Mouse (Mus musculus) embryonic facial prominence, embryonic 14.5 days (tissue): ENCODE measurements around the gene Ankrd52. TPM values are rescaled to one million over a fixed set of nuclear protein-coding genes. Genes with fewer than 3 reads are reported as not detected.

ENCODE experiments used
- ATAC-seq: fragments of 200-750 bp; cut with Nextera tagmentation; 2 replicates; pipeline ENCODE4 v1.8.0; 2017; ENCODE audit warnings: low read depth, moderate number of reproducible peaks, moderate TSS enrichment
- DNase-seq: peaks from one replicate; pipeline ENCODE4 v3.0.0-alpha.2; 2015; ENCODE audit warnings: low spot score
- H3K27ac ChIP-seq: fragments of 300-500 bp; sonication (generic); replicated peaks from 2 replicates; pipeline ENCODE4 v1.5.1; 2014; ENCODE audit warnings: low read depth, mild to moderate bottlenecking, low read length, moderate library complexity
- H3K27me3 ChIP-seq: fragments of 300-500 bp; sonication (generic); replicated peaks from 2 replicates; pipeline ENCODE4 v1.6.1; 2014; ENCODE audit warnings: low read length; ENCODE audit not compliant: control insufficient read depth, insufficient read depth
- H3K36me3 ChIP-seq: fragments of 300-500 bp; sonication (generic); 2 replicates; pipeline ENCODE4 v1.6.1; 2014; ENCODE audit warnings: low read length, mixed read lengths; ENCODE audit not compliant: control insufficient read depth, insufficient read depth
- H3K4me1 ChIP-seq: fragments of 300-500 bp; sonication (generic); 2 replicates; pipeline ENCODE4 v1.6.1; 2014; ENCODE audit warnings: antibody characterized with exemption, low read length; ENCODE audit not compliant: control insufficient read depth, insufficient read depth
- H3K4me2 ChIP-seq: fragments of 300-500 bp; sonication (generic); 2 replicates; pipeline ENCODE4 v1.6.1; 2014; ENCODE audit warnings: low read depth, mild to moderate bottlenecking, low read length, moderate library complexity, mixed read lengths
- H3K4me3 ChIP-seq: fragments of 300-500 bp; sonication (generic); 2 replicates; pipeline ENCODE4 v1.5.1; 2014; ENCODE audit warnings: low read depth, mild to moderate bottlenecking, low read length
- H3K9ac ChIP-seq: fragments of 300-500 bp; sonication (generic); 2 replicates; pipeline ENCODE4 v1.6.1; 2014; ENCODE audit warnings: low read depth, mild to moderate bottlenecking, low read length, moderate library complexity, mixed read lengths
- H3K9me3 ChIP-seq: fragments of 300-500 bp; sonication (generic); 2 replicates; pipeline ENCODE4 v1.6.1; 2016; ENCODE audit warnings: low read length; ENCODE audit not compliant: control insufficient read depth
- WGBS: fragments of 180-500 bp; shearing (Covaris S2); extraction: QIAGEN DNeasy Blood & Tissue Kit; methylation state at CpG from one replicate; pipeline ENCODE4 v1.1.7; 2014; 5-methylcytosine and 5-hydroxymethylcytosine counted together
- polyA plus RNA-seq: library from polyadenylated mRNA; unstranded; fragments of >200 nt; fragmentation: Nextera tagmentation; extraction: Ambion mirVana; gene quantifications from 2 replicates; pipeline ENCODE4 v1.2.1, GENCODE M21; 2014

Gene Ankrd52
- polyA plus RNA-seq, 1 experiment from 2014 or later: 11.9 TPM

DNA sequence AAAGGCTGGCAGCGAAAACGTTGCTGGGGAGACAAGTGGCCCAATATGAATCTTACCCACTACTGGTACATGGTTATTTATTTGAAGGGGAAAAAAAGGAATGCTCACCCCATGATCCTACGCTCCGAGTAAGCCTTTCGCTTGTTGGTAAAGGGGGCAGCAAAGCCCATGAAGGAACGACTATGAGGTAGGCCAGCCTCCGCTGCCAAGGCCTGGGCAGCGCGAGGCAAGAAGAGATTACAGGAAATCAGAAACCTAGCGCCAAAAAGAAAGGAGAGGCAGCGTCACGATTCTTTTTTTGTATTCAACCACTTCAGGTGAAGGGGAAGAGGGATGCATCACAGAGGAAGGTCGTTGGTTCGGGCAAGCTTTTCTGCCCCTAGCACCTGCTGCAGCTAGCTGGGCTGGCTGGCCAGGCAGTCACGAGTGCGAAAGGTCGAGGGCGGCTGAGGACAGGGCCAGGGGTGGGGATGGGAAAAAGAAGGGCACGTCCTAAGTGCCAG, 9.0 kb upstream of the Ankrd52 start:
- no peak for DNase-seq
- H3K9me3 ChIP-seq: no peaks in the 10 kb centered on the region
- H3K27me3 ChIP-seq: no peaks in the 10 kb centered on the region

GRCm38 (mm10) chr10:128368402-128369217, 8.3 kb upstream of the Ankrd52 start, which contains the start of gene Coq10a:
Gene Coq10a (minus strand): TSS chr10:128368997.
- H3K9ac ChIP-seq: peak within 1 kb of the TSS; percentile 68
- peak within 1 kb of the TSS; percentile 91 for H3K27ac ChIP-seq
- DNase-seq (peak; percentile 96), ATAC-seq (peak; percentile 95)
- H3K36me3 ChIP-seq: peaks cover 11% of the 10 kb centered on the region
- peaks cover 4% of the 10 kb centered on the region; the same call in 1 of the 2 replicates for H3K4me1 ChIP-seq
- H3K4me3 ChIP-seq: peak within 1 kb of the TSS; percentile 69
- no peaks in the 10 kb centered on the region for H3K27me3 ChIP-seq
- WGBS: 0% methylated on average over 52 of the region's 87 CpGs
- peak within 1 kb of the TSS; percentile 96 for H3K4me2 ChIP-seq
- H3K9me3 ChIP-seq: no peaks in the 10 kb centered on the region

More for the DNA sequence above, 9.0 kb upstream of the Ankrd52 start:
- peak overlapping the region; percentile 91 for H3K27ac ChIP-seq
- WGBS: 20% methylated on average over 18 of the region's 19 CpGs
- H3K36me3 ChIP-seq: peaks cover 18% of the 10 kb centered on the region
- H3K4me3 ChIP-seq: peak overlapping the region; percentile 69
- H3K9ac ChIP-seq: peak overlapping the region; percentile 68
- H3K4me2 ChIP-seq: peak overlapping the region; percentile 96
- peaks cover 4% of the 10 kb centered on the region; the same call in 1 of the 2 replicates for H3K4me1 ChIP-seq
- no peak for ATAC-seq

GRCm38 (mm10) chr10:128369218-128369543, 7.7 kb upstream of the Ankrd52 start:
- peaks cover 8% of the 10 kb centered on the region; the same call in 1 of the 2 replicates for H3K36me3 ChIP-seq
- peak overlapping the region; percentile 69 for H3K4me3 ChIP-seq
- no peaks in the 10 kb centered on the region for H3K9me3 ChIP-seq
- peak overlapping the region; percentile 96 for H3K4me2 ChIP-seq
- ATAC-seq: no peak
- no peaks in the 10 kb centered on the region for H3K27me3 ChIP-seq
- peaks cover 4% of the 10 kb centered on the region; the same call in 1 of the 2 replicates for H3K4me1 ChIP-seq
- DNase-seq: no peak
- H3K9ac ChIP-seq: peak overlapping the region; percentile 68
- peak overlapping the region; percentile 91 for H3K27ac ChIP-seq
- WGBS: 7% methylated on average over 9 of the region's 9 CpGs

- Histone ChIP-seq H3K4me2 (peak overlapping the region; percentile 96), H3K4me1 (peaks cover 4% of the 10 kb centered on the region; the same call in 1 of the 2 replicates), H3K9ac (peak overlapping the region; percentile 68; the same call in 1 of the 2 replicates), H3K27me3 (no peaks in the 10 kb centered on the region), H3K9me3 (no peaks in the 10 kb centered on the region), H3K27ac (peak overlapping the region; percentile 91), H3K36me3 (peaks cover 8% of the 10 kb centered on the region; the same call in 1 of the 2 replicates), H3K4me3 (peak overlapping the region; percentile 69)
- no peak for DNase-seq
- no peak for ATAC-seq
- whole genome bisulfite sequencing: 74% methylated on average over 6 of the region's 6 CpGs
These were observed 7.3 kb upstream of the Ankrd52 start for GRCm38 (mm10) chr10:128369599-128369998.

DNA sequence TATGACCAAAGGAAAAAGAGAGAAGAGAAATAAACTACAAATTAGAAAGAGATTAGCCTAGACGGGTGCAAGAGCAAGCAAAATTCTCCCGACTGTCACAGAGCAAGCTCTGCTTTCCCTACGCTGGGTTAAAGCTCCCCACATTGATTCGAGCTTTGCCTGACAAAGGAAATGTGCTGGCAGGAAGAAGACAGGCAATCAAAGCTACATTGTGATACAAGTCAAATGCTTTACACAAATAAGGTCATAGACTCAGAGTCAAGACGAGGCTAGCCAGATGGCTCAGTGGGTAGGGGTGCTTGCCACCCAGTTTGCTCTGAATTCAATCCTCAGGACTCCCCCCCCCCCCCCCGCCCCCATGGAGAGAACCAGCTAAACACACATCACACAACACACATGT, 6.9 kb upstream of the Ankrd52 start:
- H3K4me1 ChIP-seq: peaks cover 4% of the 10 kb centered on the region; the same call in 1 of the 2 replicates
- peaks cover 5% of the 10 kb centered on the region; the same call in 1 of the 2 replicates for H3K36me3 ChIP-seq
- H3K9ac ChIP-seq: no peak overlapping the region
- no peaks in the 10 kb centered on the region for H3K9me3 ChIP-seq
- H3K27ac ChIP-seq: no peak overlapping the region
- no peak for ATAC-seq
- no peak overlapping the region for H3K4me3 ChIP-seq
- no peak overlapping the region for H3K4me2 ChIP-seq
- DNase-seq: no peak
- WGBS: 62% methylated on average over 5 of the region's 6 CpGs
- no peaks in the 10 kb centered on the region for H3K27me3 ChIP-seq

DNA sequence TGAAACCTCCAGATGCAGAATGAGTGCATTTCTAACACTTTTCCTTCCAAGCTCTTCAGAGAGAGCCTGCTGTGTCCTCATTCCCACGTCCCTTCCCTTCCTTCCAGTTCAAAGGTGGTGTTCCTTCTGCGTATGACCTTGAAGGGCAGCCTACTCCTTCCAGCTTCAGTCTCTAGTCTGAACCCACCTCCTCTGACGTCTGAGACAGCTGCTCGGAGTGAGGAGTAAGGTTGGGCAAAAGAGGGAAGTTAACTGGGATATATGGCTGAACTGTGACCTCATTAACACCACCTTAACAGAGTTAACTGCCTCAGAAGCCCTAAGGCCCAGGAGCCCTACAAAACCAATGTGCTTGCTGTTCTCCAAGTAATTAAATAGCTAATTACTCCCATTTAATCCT, 6.3 kb upstream of the Ankrd52 start:
- WGBS: 51% methylated on average over 4 of the region's 4 CpGs
- H3K4me2 ChIP-seq: no peak overlapping the region
- H3K4me3 ChIP-seq: no peak overlapping the region
- no peak for ATAC-seq
- no peaks in the 10 kb centered on the region for H3K9me3 ChIP-seq
- no peak for DNase-seq
- no peak overlapping the region for H3K9ac ChIP-seq
- no peaks in the 10 kb centered on the region for H3K27me3 ChIP-seq
- no peak overlapping the region for H3K27ac ChIP-seq
- H3K4me1 ChIP-seq: peaks cover 4% of the 10 kb centered on the region; the same call in 1 of the 2 replicates
- no peaks in the 10 kb centered on the region; the same call in 1 of the 2 replicates for H3K36me3 ChIP-seq

GRCm38 (mm10) chr10:128372142-128372541, 4.8 kb upstream of the Ankrd52 start:
- no peak for ATAC-seq
- Histone ChIP-seq H3K9me3 (no peaks in the 10 kb centered on the region), H3K4me1 (peaks cover 4% of the 10 kb centered on the region; the same call in 1 of the 2 replicates), H3K27me3 (no peaks in the 10 kb centered on the region), H3K36me3 (no peaks in the 10 kb centered on the region), H3K4me2 (no peak overlapping the region), H3K4me3 (no peak overlapping the region), H3K27ac (no peak overlapping the region), H3K9ac (no peak overlapping the region)
- 83% methylated on average over 5 of the region's 5 CpGs for WGBS
- no peak for DNase-seq

- H3K4me3 ChIP-seq: no peak overlapping the region
- 73% methylated on average over 6 of the region's 6 CpGs for WGBS
- peaks cover 3% of the 10 kb centered on the region for H3K4me1 ChIP-seq
- no peaks in the 10 kb centered on the region for H3K9me3 ChIP-seq
- H3K27me3 ChIP-seq: no peaks in the 10 kb centered on the region
- H3K4me2 ChIP-seq: no peak overlapping the region
- ATAC-seq: no peak
- no peak overlapping the region for H3K9ac ChIP-seq
- no peak for DNase-seq
- no peak overlapping the region for H3K27ac ChIP-seq
- H3K36me3 ChIP-seq: no peaks in the 10 kb centered on the region
These were observed 3.7 kb upstream of the Ankrd52 start for GRCm38 (mm10) chr10:128372989-128373748.
